Mouse (Mus musculus) CH12.LX (cell line): ENCODE data around the gene Inpp5f. TPM values are rescaled to one million over a fixed set of nuclear protein-coding genes. Genes with fewer than 3 reads are reported as not detected.

Source experiments
- DNase-seq: peaks from one replicate; pipeline ENCODE4 v3.0.0-alpha.2; 2013; ENCODE audit errors: extremely low read depth
- H3K27ac ChIP-seq: 2 replicates; pipeline ENCODE4 v1.5.1; 2012; ENCODE audit warnings: low read depth, mild to moderate bottlenecking, control low read depth, moderate library complexity; ENCODE audit not compliant: insufficient read depth
- H3K27me3 ChIP-seq: replicated peaks from 2 replicates; pipeline ENCODE3; 2012; ENCODE audit warnings: inconsistent platforms
- H3K36me3 ChIP-seq, 2 experiments: replicated peaks in 1 of 2; 2 replicates each; pipeline versions ENCODE3 to v1.6.1; 2012; ENCODE audit warnings: inconsistent platforms in 1 of 2, low read length in 1 of 2, mild to moderate bottlenecking in 1 of 2, mixed read lengths in 1 of 2, moderate library complexity in 1 of 2; ENCODE audit not compliant: control insufficient read depth in 1 of 2, insufficient read depth in 1 of 2
- H3K4me1 ChIP-seq, 2 experiments: 2 replicates each; pipeline ENCODE4 v1.6.1; 2012; ENCODE audit warnings: inconsistent platforms in 1 of 2, moderate library complexity in 1 of 2; ENCODE audit not compliant: insufficient read depth in 2 of 2, control insufficient read depth in 1 of 2
- H3K4me2 ChIP-seq: 2 replicates; pipeline ENCODE4 v1.6.1; 2012; ENCODE audit warnings: low read depth, mild to moderate bottlenecking, control low read depth; ENCODE audit not compliant: poor library complexity, insufficient read depth, severe bottlenecking
- H3K4me3 ChIP-seq, 3 experiments: fragments of 150-350 bp in 1 of 3; sonication (generic) in 1 of 3; replicated peaks in 1 of 3; 2 replicates each; pipeline versions ENCODE3 to v1.5.1; 2011 to 2012; ENCODE audit warnings: low read depth in 2 of 3, low read length in 2 of 3, mild to moderate bottlenecking in 2 of 3, moderate library complexity in 2 of 3, control low read depth in 1 of 3, improper control_type of control experiment in 1 of 3, inconsistent platforms in 1 of 3, mixed read lengths in 1 of 3; ENCODE audit not compliant: poor library complexity in 1 of 3
- H3K79me2 ChIP-seq: replicated peaks from 2 replicates; pipeline ENCODE4 v1.6.1; 2012; ENCODE audit warnings: mild to moderate bottlenecking, moderate library complexity; ENCODE audit not compliant: control insufficient read depth, poor library complexity, insufficient read depth, severe bottlenecking; ENCODE audit errors: extremely low read depth
- H3K9ac ChIP-seq: 2 replicates; pipeline ENCODE4 v1.6.1; 2012; ENCODE audit warnings: low read depth, mild to moderate bottlenecking, control low read depth, moderate library complexity; ENCODE audit not compliant: insufficient read depth
- H3K9me3 ChIP-seq: replicated peaks from 2 replicates; pipeline ENCODE3; 2012; ENCODE audit warnings: low read length, inconsistent platforms, mixed read lengths
- BHLHE40 ChIP-seq: IDR thresholded peaks from 2 replicates; pipeline ENCODE4 v1.6.1; 2011; ENCODE audit warnings: mild to moderate bottlenecking, low read depth, low read length, improper control_type of control experiment
- CHD1 ChIP-seq: IDR thresholded peaks from 2 replicates; pipeline ENCODE4 v1.6.1; 2012; ENCODE audit warnings: low read depth, low read length, improper control_type of control experiment, inconsistent platforms
- CHD2 ChIP-seq: IDR thresholded peaks from 2 replicates; pipeline ENCODE4 v1.6.1; 2011; ENCODE audit warnings: low read length, improper control_type of control experiment
- EP300 ChIP-seq: IDR thresholded peaks from 2 replicates; pipeline ENCODE4 v1.6.1; 2011; ENCODE audit warnings: low read length, improper control_type of control experiment
- ETS1 ChIP-seq: conservative IDR thresholded peaks from 2 replicates; pipeline ENCODE4 v1.6.1; 2012; ENCODE audit warnings: low read depth, mild to moderate bottlenecking, inconsistent platforms, low read length, improper control_type of control experiment, moderate library complexity
- HCFC1 ChIP-seq: IDR thresholded peaks from 2 replicates; pipeline ENCODE4 v1.6.1; 2012; ENCODE audit warnings: low read depth, mild to moderate bottlenecking, inconsistent platforms, low read length, improper control_type of control experiment
- JUN ChIP-seq: IDR thresholded peaks from 2 replicates; pipeline ENCODE4 v1.6.1; 2011; ENCODE audit warnings: low read depth, mild to moderate bottlenecking, low read length, improper control_type of control experiment, moderate library complexity; ENCODE audit not compliant: insufficient read depth
- JUND ChIP-seq: conservative IDR thresholded peaks from 2 replicates; pipeline ENCODE4 v1.6.1; 2011; ENCODE audit warnings: low read depth, low read length, improper control_type of control experiment
- MAX ChIP-seq: IDR thresholded peaks from 2 replicates; pipeline ENCODE4 v1.6.1; 2011; ENCODE audit warnings: low read length, improper control_type of control experiment
- MEF2A ChIP-seq: IDR thresholded peaks from 2 replicates; pipeline ENCODE4 v1.6.1; 2014; ENCODE audit warnings: low read depth, mild to moderate bottlenecking, inconsistent platforms, low read length, improper control_type of control experiment, borderline replicate concordance
- NRF1 ChIP-seq: IDR thresholded peaks from 2 replicates; pipeline ENCODE4 v1.6.1; 2014; ENCODE audit warnings: low read depth, mild to moderate bottlenecking, inconsistent platforms, low read length, improper control_type of control experiment, moderate library complexity
- POLR2A ChIP-seq: IDR thresholded peaks from 2 replicates; pipeline ENCODE4 v1.6.1; 2011; ENCODE audit warnings: low read depth, mild to moderate bottlenecking, improper control_type of control experiment, low read length
- POLR2AphosphoS2 ChIP-seq: IDR thresholded peaks from 2 replicates; pipeline ENCODE4 v1.6.1; 2011; ENCODE audit warnings: low read depth, low read length, improper control_type of control experiment
- RAD21 ChIP-seq: IDR thresholded peaks from 2 replicates; pipeline ENCODE4 v1.6.1; 2011; ENCODE audit warnings: low read depth, mild to moderate bottlenecking, low read length, improper control_type of control experiment, moderate library complexity
- RCOR1 ChIP-seq: conservative IDR thresholded peaks from 2 replicates; pipeline ENCODE4 v1.6.1; 2012; ENCODE audit warnings: low read depth, mild to moderate bottlenecking, inconsistent platforms, low read length, improper control_type of control experiment
- TCF12 ChIP-seq: IDR thresholded peaks from 2 replicates; pipeline ENCODE4 v1.6.1; 2014; ENCODE audit warnings: low read depth, mild to moderate bottlenecking, inconsistent platforms, low read length, improper control_type of control experiment
- UBTF ChIP-seq: IDR thresholded peaks from 2 replicates; pipeline ENCODE4 v1.6.1; 2012; ENCODE audit warnings: low read depth, mild to moderate bottlenecking, inconsistent platforms, low read length, improper control_type of control experiment, moderate library complexity
- USF1 ChIP-seq: IDR thresholded peaks from 2 replicates; pipeline ENCODE4 v1.6.1; 2014; ENCODE audit warnings: low read depth, mild to moderate bottlenecking, inconsistent platforms, low read length, improper control_type of control experiment
- ZKSCAN1 ChIP-seq: IDR thresholded peaks from 2 replicates; pipeline ENCODE4 v1.6.1; 2012; ENCODE audit warnings: low read depth, inconsistent platforms, low read length, improper control_type of control experiment, borderline replicate concordance
- ZNF384 ChIP-seq: IDR thresholded peaks from 2 replicates; pipeline ENCODE4 v1.6.1; 2012; ENCODE audit warnings: low read depth, low read length, improper control_type of control experiment, inconsistent platforms
- dilution Hi-C: fragments of 300-500 bp; cut with MboI; formaldehyde crosslinking; loops from 2 replicates; pipeline ENCODE4 v1.14.3; 2020; ENCODE audit warnings: low sequenced_read_pairs; ENCODE audit not compliant: extremely low pct_unique_long_range_greater_than_20kb, extremely low pct_ligation_motif_present
- in situ Hi-C: fragments of 300-500 bp; cut with MboI; formaldehyde crosslinking; loops from 3 replicates; pipeline ENCODE4 v1.14.3; 2019; ENCODE audit warnings: low sequenced_read_pairs, low pct_ligation_motif_present, low pct_unique_long_range_greater_than_20kb, mixed read lengths
- polyA plus RNA-seq: library from polyadenylated mRNA; unstranded; fragments of >175 nt; gene quantifications from 2 replicates; pipeline ENCODE4 v1.2.1, GENCODE M21; 2012; ENCODE audit warnings: low read depth; ENCODE audit not compliant: insufficient read length
- total RNA-seq, 2 experiments: library from RNA; depleted of rRNA; stranded (reverse); fragments of 300-350 nt in 1 of 2; fragments of >200 nt in 1 of 2; gene quantifications; 2 replicates each; pipeline ENCODE4 v1.2.3; 2012 to 2014

Inpp5f gene
- total and polyA plus RNA-seq, 3 experiments = 4.0 to 6.2 (median 5.5) TPM

- DNase-seq = no peak
- Histone ChIP-seq H3K9ac (no peak overlapping the region), H3K4me1 (0 out of 4 replicates have a peak, but pooled peaks cover 0 to 3% of the 10 kb centered on the region in 2 experiments), H3K4me2 (no peak overlapping the region), H3K9me3 (peaks cover 18% of the 10 kb centered on the region), H3K36me3 (peaks cover 0 to 2% of the 10 kb centered on the region in 2 experiments), H3K27ac (no peak overlapping the region), H3K79me2 (no peaks in the 10 kb centered on the region), H3K27me3 (no peaks in the 10 kb centered on the region), H3K4me3 (no peak overlapping the region)
- in situ Hi-C loops (no loop called here), dilution Hi-C loops (no loop called here)
- TF ChIP-seq ZKSCAN1 (no peak), ZNF384 (no peak), ETS1 (no peak), CHD1 (no peak), EP300 (no peak), JUND (no peak), MAX (no peak), USF1 (no peak), RCOR1 (no peak), JUN (no peak), CHD2 (no peak), UBTF (no peak), POLR2A (no peak), BHLHE40 (no peak), HCFC1 (no peak), RAD21 (no peak), TCF12 (no peak), POLR2AphosphoS2 (no peak), MEF2A (no peak)
These were observed 14.3 kb downstream of the Inpp5f start for GRCm38 (mm10) chr7:128625382-128625781.

GRCm38 (mm10) chr7:128626601-128627000 lies 15.5 kb downstream of the Inpp5f start:
- dilution Hi-C loops = no loop called here
- Histone ChIP-seq H3K36me3 (peaks cover 0 to under 1% of the 10 kb centered on the region in 2 experiments), H3K79me2 (no peaks in the 10 kb centered on the region; the same call in 1 of the 2 replicates), H3K27ac (no peak overlapping the region), H3K4me3 (no peak overlapping the region), H3K4me1 (0 out of 4 replicates have a peak, but pooled peaks cover 0 to 3% of the 10 kb centered on the region in 2 experiments), H3K9me3 (peaks cover 16% of the 10 kb centered on the region), H3K4me2 (no peak overlapping the region), H3K27me3 (no peaks in the 10 kb centered on the region), H3K9ac (no peak overlapping the region)
- in situ Hi-C loops = no loop called here
- no peak for DNase-seq
- no peak for TF ChIP-seq NRF1
